Mouse (Mus musculus): ENCODE measurements around the gene Sel1l.
A peak's percentile ranks its signal among the peaks of the same experiment; 100 is the strongest.

- TF ChIP-seq POLR2A (IDR thresholded peaks at IDR 0.05; ENCODE audit: control insufficient read depth, low read depth, low read length) (peak; percentile 53; the same call in 1 of the 2 replicates), CTCF (IDR thresholded peaks at IDR 0.05; ENCODE audit: control insufficient read depth, insufficient read depth, insufficient replicate concordance, low read depth, low read length) (no peak)
Measured at GRCm38 (mm10) chr12:91779004-91779365, 70.0 kb downstream of the Sel1l start.

All from testis, adult 2 months (tissue).